Mouse (Mus musculus) stomach, postnatal 0 days (tissue): ENCODE measurements around the gene Uprt. TPM values are rescaled to one million over a fixed set of nuclear protein-coding genes. Genes with fewer than 3 reads are reported as not detected.
A peak's percentile ranks its signal among the peaks of the same experiment; 100 is the strongest.

Source experiments
- ATAC-seq: fragments of 200-750 bp; cut with Nextera tagmentation; 2 replicates; pipeline ENCODE4 v1.8.0; 2017; ENCODE audit not compliant: low FRiP score, low TSS enrichment
- DNase-seq: peaks from one replicate; pipeline ENCODE4 v3.0.0-alpha.2; 2016; ENCODE audit warnings: low spot score
- H3K27ac ChIP-seq: fragments of 300-500 bp; sonication (generic); replicated peaks from 2 replicates; pipeline ENCODE4 v1.5.1; 2014; ENCODE audit warnings: mild to moderate bottlenecking, control low read depth
- H3K27me3 ChIP-seq: fragments of 300-500 bp; sonication (generic); 2 replicates; pipeline ENCODE4 v1.6.1; 2014; ENCODE audit warnings: low read length; ENCODE audit not compliant: control insufficient read depth, insufficient read depth
- H3K36me3 ChIP-seq: fragments of 300-500 bp; sonication (generic); 2 replicates; pipeline ENCODE4 v1.6.1; 2014; ENCODE audit warnings: low read length, mixed read lengths; ENCODE audit not compliant: control insufficient read depth, insufficient read depth
- H3K4me1 ChIP-seq: fragments of 300-500 bp; sonication (generic); replicated peaks from 2 replicates; pipeline ENCODE4 v1.6.1; 2014; ENCODE audit warnings: antibody characterized with exemption; ENCODE audit not compliant: control insufficient read depth, insufficient read depth
- H3K4me2 ChIP-seq: fragments of 300-500 bp; sonication (generic); replicated peaks from 2 replicates; pipeline ENCODE4 v1.6.1; 2014; ENCODE audit warnings: low read depth, mild to moderate bottlenecking, control low read depth, moderate library complexity
- H3K4me3 ChIP-seq: fragments of 300-500 bp; sonication (generic); 2 replicates; pipeline ENCODE4 v1.5.1; 2014; ENCODE audit warnings: low read depth, low read length, control low read depth
- H3K9ac ChIP-seq: fragments of 300-500 bp; sonication (generic); 2 replicates; pipeline ENCODE4 v1.6.1; 2014; ENCODE audit warnings: mild to moderate bottlenecking, low read length, control low read depth, mixed read lengths
- H3K9me3 ChIP-seq: fragments of 300-500 bp; sonication (generic); 2 replicates; pipeline ENCODE4 v1.6.1; 2016; ENCODE audit warnings: low read length; ENCODE audit not compliant: control insufficient read depth
- CTCF ChIP-seq: IDR thresholded peaks from 2 replicates; pipeline ENCODE4 v1.5.1; 2016; ENCODE audit warnings: antibody characterized with exemption, low read depth, mild to moderate bottlenecking, moderate library complexity
- EP300 ChIP-seq: optimal IDR thresholded peaks from 2 replicates; pipeline ENCODE3; 2016; ENCODE audit warnings: antibody characterized with exemption
- WGBS: fragments of 180-500 bp; shearing (Covaris S2); extraction: QIAGEN DNeasy Blood & Tissue Kit; methylation state at CpG from one replicate; pipeline ENCODE4 v1.1.7; 2014; 5-methylcytosine and 5-hydroxymethylcytosine counted together
- polyA plus RNA-seq: library from polyadenylated mRNA; unstranded; fragments of >200 nt; fragmentation: Nextera tagmentation; extraction: Ambion mirVana; gene quantifications from 2 replicates; pipeline ENCODE4 v1.2.1, GENCODE M21; 2015

Gene Uprt
- polyA plus RNA-seq: 0.57 and 0.64 TPM in 2 replicates

GRCm38 (mm10) chrX:104482572-104483443 is at the start of gene Uprt:
TSS of gene Uprt (plus strand) at chrX:104482818.
- no peaks in the 10 kb centered on the region for H3K36me3 ChIP-seq
- TF ChIP-seq CTCF: no peak
- no peak for TF ChIP-seq EP300
- H3K4me2 ChIP-seq: peak within 1 kb of the TSS; percentile 52
- ATAC-seq (peak; percentile 96), DNase-seq (peak; percentile 75)
- WGBS: 17% methylated on average over 32 of the region's 34 CpGs
- peak within 1 kb of the TSS; percentile 76 for H3K27ac ChIP-seq
- H3K4me3 ChIP-seq: peak within 1 kb of the TSS; percentile 56
- no peaks in the 10 kb centered on the region for H3K27me3 ChIP-seq
- no peaks in the 10 kb centered on the region for H3K9me3 ChIP-seq
- no peaks in the 10 kb centered on the region for H3K4me1 ChIP-seq
- H3K9ac ChIP-seq: peak within 1 kb of the TSS; percentile 65

GRCm38 (mm10) chrX:104433456-104433855 is 49.2 kb upstream of the Uprt start:
- H3K36me3 ChIP-seq: no peaks in the 10 kb centered on the region
- H3K27ac ChIP-seq: no peak overlapping the region
- no peak overlapping the region for H3K4me2 ChIP-seq
- 37% methylated on average over 1 of the region's 1 CpGs for whole genome bisulfite sequencing
- TF ChIP-seq EP300 (no peak), CTCF (no peak)
- DNase-seq (no peak), ATAC-seq (no peak)
- no peaks in the 10 kb centered on the region for H3K4me1 ChIP-seq
- no peak overlapping the region for H3K4me3 ChIP-seq
- no peaks in the 10 kb centered on the region for H3K9me3 ChIP-seq
- H3K27me3 ChIP-seq: no peaks in the 10 kb centered on the region
- H3K9ac ChIP-seq: no peak overlapping the region

- Histone ChIP-seq H3K4me2 (no peak overlapping the region), H3K4me1 (no peaks in the 10 kb centered on the region), H3K27me3 (no peaks in the 10 kb centered on the region), H3K9ac (no peak overlapping the region), H3K9me3 (no peaks in the 10 kb centered on the region), H3K4me3 (no peak overlapping the region), H3K36me3 (no peaks in the 10 kb centered on the region), H3K27ac (no peak overlapping the region)
- ATAC-seq (no peak), DNase-seq (no peak)
- 73% methylated on average over 1 of the region's 1 CpGs for WGBS
- TF ChIP-seq EP300: no peak
- TF ChIP-seq CTCF: no peak
Observed at GRCm38 (mm10) chrX:104452433-104452832, 30.2 kb upstream of the Uprt start.

- H3K27me3 ChIP-seq: no peaks in the 10 kb centered on the region
- 32% methylated on average over 2 of the region's 2 CpGs for WGBS
- no peak overlapping the region for H3K27ac ChIP-seq
- TF ChIP-seq EP300: no peak
- TF ChIP-seq CTCF: no peak
- H3K4me3 ChIP-seq: no peak overlapping the region
- no peaks in the 10 kb centered on the region for H3K4me1 ChIP-seq
- H3K4me2 ChIP-seq: no peak overlapping the region
- ATAC-seq: no peak; the same call in 1 of the 2 replicates
- no peaks in the 10 kb centered on the region for H3K9me3 ChIP-seq
- no peak overlapping the region for H3K9ac ChIP-seq
- no peak for DNase-seq
- no peaks in the 10 kb centered on the region for H3K36me3 ChIP-seq
Observed at GRCm38 (mm10) chrX:104461755-104462154, 20.9 kb upstream of the Uprt start.

- Histone ChIP-seq H3K9ac (no peak overlapping the region), H3K36me3 (no peaks in the 10 kb centered on the region), H3K4me3 (no peak overlapping the region), H3K27me3 (no peaks in the 10 kb centered on the region), H3K4me2 (no peak overlapping the region), H3K9me3 (no peaks in the 10 kb centered on the region), H3K27ac (no peak overlapping the region), H3K4me1 (no peaks in the 10 kb centered on the region)
- TF ChIP-seq EP300: no peak
- no peak for TF ChIP-seq CTCF
- WGBS: 34% methylated on average over 6 of the region's 6 CpGs
- DNase-seq (no peak), ATAC-seq (peak; percentile 26; the same call in 1 of the 2 replicates)
Observed at GRCm38 (mm10) chrX:104464376-104464775, 18.2 kb upstream of the Uprt start.

GRCm38 (mm10) chrX:104478041-104478440 is 4.6 kb upstream of the Uprt start:
- 18% methylated on average over 2 of the region's 2 CpGs for WGBS
- H3K4me2 ChIP-seq: no peak overlapping the region
- no peaks in the 10 kb centered on the region for H3K27me3 ChIP-seq
- TF ChIP-seq CTCF (no peak), EP300 (no peak)
- no peak for DNase-seq
- H3K36me3 ChIP-seq: no peaks in the 10 kb centered on the region
- no peak overlapping the region for H3K9ac ChIP-seq
- ATAC-seq: no peak
- H3K4me1 ChIP-seq: no peaks in the 10 kb centered on the region
- no peak overlapping the region for H3K27ac ChIP-seq
- H3K4me3 ChIP-seq: no peak overlapping the region
- H3K9me3 ChIP-seq: no peaks in the 10 kb centered on the region
